Mouse (Mus musculus): ENCODE measurements around the gene Cdnf. TPM values are rescaled to one million over a fixed set of nuclear protein-coding genes. Genes with fewer than 3 reads are reported as not detected.

The Cdnf gene
- polyA plus RNA-seq (2012; ENCODE audit: low replicate concordance), result 0.22 TPM in 1 of 2 replicates, not detected in the other

GRCm38 (mm10) chr2:3512552-3513454 is at the start of gene Cdnf, which contains the start of the genes Gm45902 and Hspa14:
Gene Cdnf (plus strand): TSS chr2:3513030.
Gene Gm45902 (minus strand): TSS chr2:3512790.
Gene Hspa14 (minus strand): TSS chr2:3512814.

GRCm38 (mm10) chr2:3474861-3475283 is 38.0 kb upstream of the Cdnf start, which contains the start of gene Suv39h2:
Gene Suv39h2 (minus strand): TSS chr2:3475031.

GRCm38 (mm10) chr2:3570186-3570585 is 57.4 kb downstream of the Cdnf start, which contains the start of gene Fam107b:
Gene Fam107b (plus strand): TSS chr2:3570488.

Other genes with a start within 250 kb of the Cdnf start
- 5.1 and 6.1 TPM in 2 replicates for gene Nmt2, start 228.8 kb upstream of the Cdnf start, polyA plus RNA-seq (2012; ENCODE audit: low replicate concordance)
- gene Rpp38, start 180.4 kb upstream of the Cdnf start, polyA plus RNA-seq (2012; ENCODE audit: low replicate concordance), result 0.24 and 1.7 TPM in 2 replicates
- gene Acbd7, start 176.9 kb upstream of the Cdnf start, polyA plus RNA-seq (2012; ENCODE audit: low replicate concordance), result not detected in 2 replicates
- not detected in 2 replicates for gene Olah, start 115.8 kb upstream of the Cdnf start, polyA plus RNA-seq (2012; ENCODE audit: low replicate concordance)
- not detected in 2 replicates for gene Meig1, start 90.4 kb upstream of the Cdnf start, polyA plus RNA-seq (2012; ENCODE audit: low replicate concordance)
- gene Dclre1c, start 88.9 kb upstream of the Cdnf start, polyA plus RNA-seq (2012; ENCODE audit: low replicate concordance), result 2.6 and 2.7 TPM in 2 replicates
- gene Suv39h2, start 38.0 kb upstream of the Cdnf start, polyA plus RNA-seq (2012; ENCODE audit: low replicate concordance), result 2.2 and 7.3 TPM in 2 replicates
- gene Gm45902, start 240 bp upstream of the Cdnf start, polyA plus RNA-seq (2012; ENCODE audit: low replicate concordance), result 1.8 and 2.8 TPM in 2 replicates
- 1.4 and 9.1 TPM in 2 replicates for gene Hspa14, start 216 bp upstream of the Cdnf start, polyA plus RNA-seq (2012; ENCODE audit: low replicate concordance)
- 56.9 and 77.6 TPM in 2 replicates for gene Fam107b, start 57.5 kb downstream of the Cdnf start, polyA plus RNA-seq (2012; ENCODE audit: low replicate concordance)